ENCODE assay signal across 18 mouse cellular contexts in the genomic region with DNA sequence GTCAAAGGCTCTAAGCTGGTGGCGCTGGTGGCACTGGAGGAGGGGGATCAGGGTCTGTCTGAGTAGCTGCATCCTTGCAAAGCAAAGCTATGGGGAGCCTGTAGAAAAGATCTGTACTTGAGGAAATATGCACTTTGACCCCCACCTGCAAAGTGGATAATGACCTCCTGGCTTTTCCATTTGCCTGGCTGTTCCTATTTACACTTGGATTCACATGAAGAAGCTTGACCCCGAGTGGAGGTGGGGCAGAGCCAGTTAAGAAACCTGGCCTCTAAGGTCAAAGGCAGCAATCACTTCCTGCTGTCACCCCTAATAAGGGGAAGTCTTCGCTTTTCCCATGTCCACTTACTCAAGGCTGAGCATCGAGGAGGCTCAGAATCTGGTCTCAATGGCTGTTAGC.
A peak's percentile ranks its signal among the peaks of the same experiment; 100 is the strongest.
DNase-seq lines count a peak whose midpoint lies in the region; ATAC-seq and TF ChIP-seq lines count a peak whose summit lies in the region.
"Had no signal": no experiment of that assay in that cellular context is flagged by ENCODE, and none has a peak within 500 bp of the region (broad histone marks: within the 10 kb centered on the region; RNA-seq: fewer than 3 reads in every experiment).

No protein-coding gene starts in this region.

- no peak overlapping the region for H3K4me3 ChIP-seq in kidney, embryonic 15.5 days (replicated peaks)
- H3K4me3 ChIP-seq in liver, adult 2 months (ENCODE audit: insufficient read depth, low read depth, low read length), result no peak overlapping the region
- H3K4me3 ChIP-seq in liver, embryonic 12.5 days, result no peak overlapping the region
- no peak overlapping the region for H3K4me3 ChIP-seq in layer of hippocampus, adult 2 months
- no peak overlapping the region for H3K4me3 ChIP-seq in thymus, adult 2 months (ENCODE audit: control insufficient read depth, insufficient read depth, low read length)
- H3K4me3 ChIP-seq: gastrocnemius, adult 2 months; heart, embryonic 12.5 days; hindbrain, embryonic 10.5 days; hindbrain, embryonic 15.5 days had no signal

- no peaks in the 10 kb centered on the region for H3K79me2 ChIP-seq in liver, adult 2 months (ENCODE audit: control insufficient read depth, insufficient read depth, low read length)

- no peak for TF ChIP-seq POLR2A in liver, adult 2 months (IDR thresholded peaks at IDR 0.05; ENCODE audit: extremely low read depth, insufficient read depth, low read length)
- TF ChIP-seq POLR2A in thymus, adult 2 months (IDR thresholded peaks at IDR 0.05; ENCODE audit: control insufficient read depth, extremely low read depth, insufficient read depth, low read length, poor library complexity), result no peak

- H3K27ac ChIP-seq in kidney, embryonic 15.5 days, result no peak overlapping the region
- no peak overlapping the region for H3K27ac ChIP-seq in liver, adult 2 months (replicated peaks; ENCODE audit: insufficient read depth, low read depth, low read length)
- H3K27ac ChIP-seq in liver, embryonic 12.5 days, result no peak overlapping the region
- no peak overlapping the region for H3K27ac ChIP-seq in layer of hippocampus, adult 2 months
- H3K27ac ChIP-seq in thymus, adult 2 months (ENCODE audit: control insufficient read depth, insufficient read depth, low read length), result no peak overlapping the region
- H3K27ac ChIP-seq: gastrocnemius, adult 2 months; hindbrain, embryonic 10.5 days; hindbrain, embryonic 15.5 days had no signal

- 36% methylated on average over 4 of the region's 4 CpGs for WGBS in kidney, embryonic 15.5 days
- WGBS in liver, adult 2 months, result 56% methylated on average over 4 of the region's 4 CpGs
- WGBS in liver, embryonic 12.5 days (ENCODE audit: insufficient replicate concordance), result 56% methylated on average over 4 of the region's 4 CpGs
- WGBS in thymus, adult 2 months, result 82% methylated on average over 4 of the region's 4 CpGs

- H3K4me2 ChIP-seq in kidney, embryonic 15.5 days, result no peak overlapping the region
- H3K4me2 ChIP-seq in liver, embryonic 12.5 days, result no peak overlapping the region
- H3K4me2 ChIP-seq: heart, embryonic 12.5 days; hindbrain, embryonic 15.5 days had no signal

- H3K9ac ChIP-seq in kidney, embryonic 15.5 days, result no peak overlapping the region
- H3K9ac ChIP-seq in liver, adult 2 months (ENCODE audit: low read depth, low read length), result no peak overlapping the region
- H3K9ac ChIP-seq in liver, embryonic 12.5 days, result no peak overlapping the region
- H3K9ac ChIP-seq: heart, embryonic 12.5 days; hindbrain, embryonic 15.5 days had no signal

- H3K9me3 ChIP-seq in kidney, embryonic 15.5 days (replicated peaks), result no peaks in the 10 kb centered on the region
- peaks cover 16% of the 10 kb centered on the region for H3K9me3 ChIP-seq in liver, embryonic 12.5 days (replicated peaks)
- H3K9me3 ChIP-seq: hindbrain, embryonic 10.5 days; hindbrain, embryonic 15.5 days had no signal

- DNase-seq in kidney, adult 18-20 months, result peak; percentile 30
- DNase-seq in liver, adult 2 months (ENCODE audit: extremely low read depth, low read depth, low spot score), result peak; percentile 70
- DNase-seq in embryo, embryonic 9.5 days (ENCODE audit: extremely low spot score), result peak; percentile 3
- DNase-seq in kidney, postnatal 36 days, result peak; percentile 66 to 82
- DNase-seq in layer of hippocampus, adult 2 months (ENCODE audit: low spot score in 2 of 2), result no peak
- DNase-seq in thymus, adult 2 months, result no peak
- DNase-seq: adrenal gland, postnatal 14 days; cerebellum, adult 11-12 months; cerebellum, adult 9-10 months; cerebellum, postnatal 36 days; gastrocnemius, adult 2 months; gastrocnemius, postnatal 25 days had no signal

- no peak for ATAC-seq in kidney, embryonic 15.5 days (replicated peaks; ENCODE audit: low FRiP score)
- no peak for ATAC-seq in liver, embryonic 12.5 days
- ATAC-seq: forebrain, embryonic 14.5 days had no signal

- TF ChIP-seq CTCF in liver, adult 2 months (IDR thresholded peaks at IDR 0.05; ENCODE audit: low read depth, low read length), result no peak
- TF ChIP-seq CTCF in layer of hippocampus, adult 2 months (conservative IDR thresholded peaks at IDR 0.05), result no peak
- no peak for TF ChIP-seq CTCF in thymus, adult 2 months (IDR thresholded peaks at IDR 0.05; ENCODE audit: borderline replicate concordance, control insufficient read depth, extremely low read depth, insufficient read depth, low read length, poor library complexity)

- no peaks in the 10 kb centered on the region for H3K27me3 ChIP-seq in kidney, embryonic 15.5 days
- no peaks in the 10 kb centered on the region for H3K27me3 ChIP-seq in liver, adult 2 months (ENCODE audit: control insufficient read depth, insufficient read depth, low read length)
- no peaks in the 10 kb centered on the region for H3K27me3 ChIP-seq in liver, embryonic 12.5 days (replicated peaks)
- H3K27me3 ChIP-seq in thymus, adult 2 months (ENCODE audit: control insufficient read depth, insufficient read depth, low read length), result no peaks in the 10 kb centered on the region
- H3K27me3 ChIP-seq: heart, embryonic 12.5 days; hindbrain, embryonic 15.5 days had no signal

- H3K36me3 ChIP-seq in kidney, embryonic 15.5 days, result no peaks in the 10 kb centered on the region
- no peaks in the 10 kb centered on the region for H3K36me3 ChIP-seq in liver, adult 2 months (ENCODE audit: control insufficient read depth, insufficient read depth, low read length)
- H3K36me3 ChIP-seq in liver, embryonic 12.5 days, result no peaks in the 10 kb centered on the region
- no peaks in the 10 kb centered on the region for H3K36me3 ChIP-seq in thymus, adult 2 months (ENCODE audit: control insufficient read depth, insufficient read depth, low read length)
- H3K36me3 ChIP-seq: heart, embryonic 12.5 days; hindbrain, embryonic 10.5 days; hindbrain, embryonic 15.5 days had no signal

- 0 out of 2 replicates have a peak, but pooled peaks cover 3% of the 10 kb centered on the region for H3K4me1 ChIP-seq in kidney, embryonic 15.5 days
- H3K4me1 ChIP-seq in liver, adult 2 months (ENCODE audit: control insufficient read depth, insufficient read depth, low read length), result no peaks in the 10 kb centered on the region
- H3K4me1 ChIP-seq in liver, embryonic 12.5 days, result no peaks in the 10 kb centered on the region
- no peaks in the 10 kb centered on the region for H3K4me1 ChIP-seq in thymus, adult 2 months (replicated peaks; ENCODE audit: control insufficient read depth, insufficient read depth, low read length)
- H3K4me1 ChIP-seq: heart, embryonic 12.5 days; hindbrain, embryonic 15.5 days had no signal

Comparison
In these comparisons a context has a peak if more than half of its experiments do, and no peak if none do; other contexts are left out.
1. DNase-seq: peak in kidney, adult 18-20 months (single experiment), liver, adult 2 months (single experiment), embryo, embryonic 9.5 days (single experiment) and kidney, postnatal 36 days (2 of 2); none in layer of hippocampus, adult 2 months (0 of 2) and thymus, adult 2 months (single experiment).